Mouse (Mus musculus) kidney, postnatal 0 days (tissue): ENCODE data around the gene Atpif1. TPM values are rescaled to one million over a fixed set of nuclear protein-coding genes. Genes with fewer than 3 reads are reported as not detected.
A peak's percentile ranks its signal among the peaks of the same experiment; 100 is the strongest.

ENCODE experiments used
- ATAC-seq: fragments of 200-750 bp; cut with Nextera tagmentation; replicated peaks from 2 replicates; pipeline ENCODE4 v1.8.0; 2017; ENCODE audit warnings: low read depth, moderate number of reproducible peaks, moderate TSS enrichment, moderate library complexity; ENCODE audit not compliant: low FRiP score
- DNase-seq: peaks from one replicate; pipeline ENCODE4 v3.0.0-alpha.2; 2016; ENCODE audit warnings: low spot score
- H3K27ac ChIP-seq: fragments of 300-500 bp; sonication (generic); 2 replicates; pipeline ENCODE4 v1.5.1; 2014; ENCODE audit warnings: mild to moderate bottlenecking
- H3K27me3 ChIP-seq: fragments of 300-500 bp; sonication (generic); 2 replicates; pipeline ENCODE4 v1.6.1; 2014; ENCODE audit warnings: low read length, mixed read lengths; ENCODE audit not compliant: insufficient read depth
- H3K36me3 ChIP-seq: fragments of 300-500 bp; sonication (generic); 2 replicates; pipeline ENCODE4 v1.6.1; 2014; ENCODE audit warnings: low read length, mixed read lengths; ENCODE audit not compliant: insufficient read depth
- H3K4me1 ChIP-seq: fragments of 300-500 bp; sonication (generic); replicated peaks from 2 replicates; pipeline ENCODE4 v1.6.1; 2014; ENCODE audit warnings: antibody characterized with exemption, low read length, mixed read lengths; ENCODE audit not compliant: insufficient read depth
- H3K4me2 ChIP-seq: fragments of 300-500 bp; sonication (generic); 2 replicates; pipeline ENCODE4 v1.6.1; 2014; ENCODE audit warnings: mild to moderate bottlenecking, low read length, moderate library complexity, mixed read lengths
- H3K4me3 ChIP-seq: fragments of 300-500 bp; sonication (generic); replicated peaks from 2 replicates; pipeline ENCODE4 v1.5.1; 2014; ENCODE audit warnings: low read depth, low read length
- H3K9ac ChIP-seq: fragments of 300-500 bp; sonication (generic); 2 replicates; pipeline ENCODE4 v1.6.1; 2014; ENCODE audit warnings: low read depth, low read length
- H3K9me3 ChIP-seq: fragments of 300-500 bp; sonication (generic); replicated peaks from 2 replicates; pipeline ENCODE4 v1.6.1; 2016; ENCODE audit warnings: low read length, inconsistent platforms, mixed read lengths
- CTCF ChIP-seq: IDR thresholded peaks from 2 replicates; pipeline ENCODE4 v1.5.1; 2016; ENCODE audit warnings: antibody characterized with exemption, low read depth, mild to moderate bottlenecking, moderate library complexity
- WGBS: fragments of 180-500 bp; shearing (Covaris S2); extraction: QIAGEN DNeasy Blood & Tissue Kit; methylation state at CpG from one replicate; pipeline ENCODE4 v1.1.7; 2014; 5-methylcytosine and 5-hydroxymethylcytosine counted together
- polyA plus RNA-seq: library from polyadenylated mRNA; unstranded; fragments of >200 nt; fragmentation: Nextera tagmentation; extraction: Ambion mirVana; gene quantifications from 2 replicates; pipeline ENCODE4 v1.2.1, GENCODE M21; 2015

The Atpif1 gene
- polyA plus RNA-seq, 1 experiment from 2014 or later: 1,801 TPM

GRCm38 (mm10) chr4:132501639-132502038 is 31.8 kb downstream of the Atpif1 start:
- Histone ChIP-seq H3K36me3 (peaks cover 24% of the 10 kb centered on the region), H3K4me1 (peaks cover 6% of the 10 kb centered on the region; the same call in 1 of the 2 replicates), H3K4me2 (no peak overlapping the region), H3K4me3 (no peak overlapping the region), H3K27ac (no peak overlapping the region), H3K27me3 (no peaks in the 10 kb centered on the region), H3K9me3 (no peaks in the 10 kb centered on the region), H3K9ac (no peak overlapping the region)
- ATAC-seq: no peak
- 95% methylated on average over 6 of the region's 6 CpGs for WGBS
- no peak for DNase-seq
- no peak for TF ChIP-seq CTCF

DNA sequence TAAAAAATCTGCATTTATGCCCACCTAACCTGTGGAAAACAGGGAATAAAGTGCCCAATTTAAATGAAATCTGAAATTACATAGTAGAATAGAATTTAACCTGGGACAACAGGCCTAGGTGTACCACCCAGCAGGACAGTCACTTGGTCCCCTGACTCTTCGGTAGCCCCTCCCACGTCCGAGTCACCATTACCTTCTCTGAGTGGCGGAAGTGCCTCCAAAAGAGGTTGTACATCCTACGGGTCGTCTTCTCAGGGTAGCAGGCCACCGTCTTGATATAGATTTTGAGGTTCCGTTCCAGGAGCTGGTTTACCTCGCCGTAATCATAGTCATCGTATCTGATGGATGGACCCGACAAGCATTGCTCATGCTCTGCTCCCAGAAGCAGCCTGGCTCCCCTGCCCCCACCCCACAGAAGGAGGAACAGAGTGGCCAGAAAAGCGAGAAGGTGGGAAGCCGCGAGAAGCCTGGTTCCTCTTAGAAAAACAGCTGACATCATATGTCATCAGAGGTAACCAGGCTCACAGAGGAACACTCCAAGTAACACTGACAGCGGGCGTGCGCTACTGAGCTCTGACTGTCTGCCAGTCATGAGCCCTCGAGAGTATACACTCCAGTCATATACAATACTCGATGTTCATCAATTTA is 39.1 kb downstream of the Atpif1 start:
- peaks cover 58% of the 10 kb centered on the region for H3K36me3 ChIP-seq

DNA sequence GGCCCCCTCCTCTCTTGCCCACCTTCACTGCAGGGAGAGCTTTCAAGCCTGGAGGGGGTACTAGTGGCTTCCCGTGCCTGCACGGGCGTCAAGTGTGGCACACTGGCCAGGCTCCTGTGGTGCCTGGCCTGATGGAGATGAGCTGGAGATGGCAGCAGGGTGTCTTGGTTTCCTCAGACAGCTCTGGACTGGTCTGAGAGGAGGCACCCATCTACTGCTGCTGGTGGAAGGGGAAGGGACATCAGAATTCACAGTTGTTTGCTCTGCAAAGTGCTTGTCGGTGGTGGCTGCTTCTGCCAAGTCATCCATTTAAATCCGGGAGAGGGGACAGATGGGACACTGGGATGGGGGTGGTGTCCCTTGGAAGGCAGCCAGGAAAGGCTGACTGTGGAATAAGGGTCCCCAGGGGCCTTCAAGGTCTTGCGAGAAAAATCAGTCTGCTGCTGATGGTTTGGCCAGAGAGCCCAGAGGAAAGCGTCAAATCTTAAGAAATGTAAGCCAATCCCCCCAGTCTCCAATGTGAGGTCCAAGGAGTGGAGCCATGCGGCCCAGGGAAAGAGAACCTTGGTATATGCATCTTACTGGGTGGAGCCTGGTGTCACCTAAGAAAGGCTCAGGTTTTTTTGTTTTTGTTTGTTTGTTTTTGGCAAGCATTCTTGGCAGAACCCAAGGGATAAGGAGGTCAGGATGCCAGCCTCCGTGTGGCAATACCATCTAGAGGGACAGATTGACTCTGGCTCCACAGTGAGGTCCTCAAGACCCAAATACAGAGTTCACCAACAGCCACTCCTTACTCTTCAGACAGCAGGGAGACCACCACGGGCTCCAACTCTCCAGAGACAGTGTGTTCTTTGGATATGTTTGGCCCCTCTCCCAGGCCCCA is 41.0 kb downstream of the Atpif1 start:
- TF ChIP-seq CTCF: no peak
- H3K4me1 ChIP-seq: no peaks in the 10 kb centered on the region; the same call in 1 of the 2 replicates
- H3K36me3 ChIP-seq: peaks cover 45% of the 10 kb centered on the region
- H3K4me2 ChIP-seq: no peak overlapping the region
- peak overlapping the region; percentile 50 for H3K27ac ChIP-seq
- 58% methylated on average over 10 of the region's 10 CpGs for WGBS
- H3K9me3 ChIP-seq: no peaks in the 10 kb centered on the region
- no peak overlapping the region for H3K4me3 ChIP-seq
- ATAC-seq: no peak
- H3K9ac ChIP-seq: no peak overlapping the region
- no peak for DNase-seq
- no peaks in the 10 kb centered on the region for H3K27me3 ChIP-seq

More for the DNA sequence above, 39.1 kb downstream of the Atpif1 start:
- no peaks in the 10 kb centered on the region for H3K27me3 ChIP-seq
- WGBS: 86% methylated on average over 20 of the region's 20 CpGs
- H3K4me3 ChIP-seq: no peak overlapping the region
- H3K9ac ChIP-seq: no peak overlapping the region
- H3K4me1 ChIP-seq: no peaks in the 10 kb centered on the region; the same call in 1 of the 2 replicates
- DNase-seq (no peak), ATAC-seq (no peak)
- no peak overlapping the region for H3K4me2 ChIP-seq
- no peak for TF ChIP-seq CTCF
- H3K9me3 ChIP-seq: no peaks in the 10 kb centered on the region
- no peak overlapping the region for H3K27ac ChIP-seq

DNA sequence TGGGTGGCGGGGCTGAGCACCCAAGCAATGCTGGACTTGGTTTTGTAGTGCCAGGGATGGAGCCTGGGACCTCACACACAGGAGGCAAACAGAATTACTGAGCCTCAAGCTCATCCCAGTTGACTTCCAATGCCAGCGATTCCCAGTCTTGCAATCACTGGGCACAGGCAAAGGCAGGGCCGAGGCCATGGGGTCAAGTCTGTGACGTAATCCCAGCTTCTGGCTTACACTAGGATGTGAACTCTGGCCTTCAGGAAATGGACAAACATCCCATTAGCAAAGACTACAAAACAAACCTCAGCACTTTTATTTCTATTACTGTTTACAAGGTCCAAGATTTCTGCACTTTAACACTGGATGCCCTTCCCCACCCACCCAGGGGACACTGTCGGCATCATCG is 41.7 kb downstream of the Atpif1 start:
- Histone ChIP-seq H3K27me3 (no peaks in the 10 kb centered on the region), H3K9ac (no peak overlapping the region), H3K4me1 (no peaks in the 10 kb centered on the region; the same call in 1 of the 2 replicates), H3K4me2 (no peak overlapping the region), H3K9me3 (no peaks in the 10 kb centered on the region), H3K27ac (0 out of 2 replicates have a peak overlapping the region, but pooled peaks have one; percentile 50), H3K36me3 (peaks cover 38% of the 10 kb centered on the region), H3K4me3 (no peak overlapping the region)
- no peak for TF ChIP-seq CTCF
- 63% methylated on average over 6 of the region's 6 CpGs for WGBS
- DNase-seq: no peak
- ATAC-seq: peak; percentile 71

DNA sequence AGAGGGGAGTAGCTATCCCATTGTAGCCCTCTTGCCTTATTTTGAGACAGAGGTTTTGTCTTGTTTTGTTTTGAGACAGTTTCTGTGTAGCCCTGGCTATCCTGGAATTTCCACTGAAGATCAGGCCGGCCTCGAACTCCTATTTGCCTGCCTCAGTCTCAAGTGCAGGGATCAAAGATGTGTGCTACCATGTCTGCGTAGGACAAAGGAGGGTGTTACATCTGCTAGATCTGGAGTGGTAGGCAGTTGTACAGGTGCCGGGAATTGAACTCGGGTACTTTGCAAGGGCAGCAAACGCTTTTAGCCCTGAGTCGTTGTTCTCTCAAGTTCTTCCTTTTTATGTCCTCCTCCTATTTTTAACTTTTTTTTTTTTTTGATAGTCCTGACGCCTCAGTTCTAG is 42.4 kb downstream of the Atpif1 start:
- no peaks in the 10 kb centered on the region for H3K27me3 ChIP-seq
- no peak for TF ChIP-seq CTCF
- 89% methylated on average over 8 of the region's 8 CpGs for WGBS
- no peak overlapping the region for H3K27ac ChIP-seq
- H3K4me2 ChIP-seq: no peak overlapping the region
- ATAC-seq: no peak
- no peak for DNase-seq
- no peak overlapping the region for H3K9ac ChIP-seq
- no peaks in the 10 kb centered on the region; the same call in 1 of the 2 replicates for H3K4me1 ChIP-seq
- peaks cover 31% of the 10 kb centered on the region for H3K36me3 ChIP-seq
- H3K9me3 ChIP-seq: no peaks in the 10 kb centered on the region
- no peak overlapping the region for H3K4me3 ChIP-seq

- Histone ChIP-seq H3K4me2 (no peak overlapping the region), H3K9ac (no peak overlapping the region), H3K36me3 (peaks cover 26% of the 10 kb centered on the region), H3K27ac (no peak overlapping the region), H3K27me3 (no peaks in the 10 kb centered on the region), H3K4me3 (no peak overlapping the region), H3K9me3 (no peaks in the 10 kb centered on the region), H3K4me1 (no peaks in the 10 kb centered on the region; the same call in 1 of the 2 replicates)
- WGBS: 91% methylated on average over 15 of the region's 15 CpGs
- no peak for DNase-seq
- no peak for ATAC-seq
- no peak for TF ChIP-seq CTCF
Measured at GRCm38 (mm10) chr4:132490273-132491010, 43.0 kb downstream of the Atpif1 start.
